Mouse (Mus musculus): ENCODE results near the gene Nav2.

GRCm38 (mm10) chr7:49040163-49040562 is 131.6 kb downstream of the Nav2 start:
- no peak for TF ChIP-seq CTCF (conservative IDR thresholded peaks at IDR 0.05 in 1 of 2, IDR thresholded peaks at IDR 0.05 in 1 of 2; ENCODE audit: low read depth in 2 of 2, low read length in 2 of 2)
- no peak for TF ChIP-seq POLR2A (IDR thresholded peaks at IDR 0.05; ENCODE audit: low read depth, low read length)
- no peak for TF ChIP-seq GABPA (IDR thresholded peaks at IDR 0.05; ENCODE audit: insufficient replicate concordance, low read depth, low read length)
- no peak for TF ChIP-seq HCFC1 (IDR thresholded peaks at IDR 0.05; ENCODE audit: low read depth, low read length)
- no peak for TF ChIP-seq ETS1 (conservative IDR thresholded peaks at IDR 0.05; ENCODE audit: low read depth, low read length)
- TF ChIP-seq EP300 (IDR thresholded peaks at IDR 0.05; ENCODE audit: low read length), result no peak
- TF ChIP-seq TBP (conservative IDR thresholded peaks at IDR 0.05; ENCODE audit: low read depth, low read length), result no peak
- no peak for TF ChIP-seq USF1 (IDR thresholded peaks at IDR 0.05; ENCODE audit: low read depth, low read length)
